Mouse (Mus musculus): ENCODE measurements around the gene Best2. TPM values are rescaled to one million over a fixed set of nuclear protein-coding genes. Genes with fewer than 3 reads are reported as not detected.

The Best2 gene
- polyA plus RNA-seq, 1 experiment from 2014 or later: not detected

DNA sequence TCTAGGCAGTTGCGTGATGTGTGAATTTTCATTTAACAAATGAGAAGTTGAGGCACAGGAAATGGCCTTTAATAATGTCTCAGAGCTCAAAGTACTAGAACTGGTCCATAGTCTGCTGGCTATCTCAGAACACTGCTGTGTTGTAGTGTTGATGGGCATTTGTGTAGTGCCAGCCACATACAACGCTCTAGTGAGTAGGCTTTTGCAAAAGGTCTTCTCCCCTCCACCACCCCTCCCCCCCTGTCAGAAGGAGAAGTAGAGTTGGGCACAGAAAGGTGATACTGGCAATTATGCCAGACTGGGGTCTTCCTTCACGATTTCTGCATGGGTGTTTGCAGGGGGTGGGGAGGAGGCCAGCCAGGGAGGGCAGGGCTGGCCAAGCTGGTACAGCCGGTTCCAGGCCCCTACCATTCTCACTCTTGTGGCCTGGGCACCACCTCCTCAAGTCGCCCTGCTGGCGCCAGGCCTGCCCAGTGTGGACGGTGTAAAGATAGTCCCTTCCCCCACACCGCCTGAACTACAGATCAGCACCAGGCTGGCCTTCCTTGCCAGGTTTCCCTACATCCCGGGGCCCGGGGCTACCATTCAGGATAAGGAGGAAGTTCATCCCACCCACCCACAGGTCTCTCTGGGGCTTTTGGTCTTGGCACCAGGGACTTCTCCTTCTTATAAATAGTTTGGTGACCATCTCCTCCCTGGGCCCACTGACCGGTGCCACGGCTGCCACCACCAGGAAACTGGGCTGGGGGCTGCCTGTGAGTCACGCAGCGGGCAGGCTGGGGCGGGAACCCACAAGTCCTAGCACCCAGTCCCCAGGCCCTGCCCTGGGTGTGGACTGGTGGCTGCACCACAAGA, 32.5 kb downstream of the Best2 start:
- DNase-seq (ENCODE audit: low spot score): no peak
- Histone ChIP-seq H3K27ac (ENCODE audit: low read depth, low read length) (no peak overlapping the region), H3K9ac (ENCODE audit: low read depth, low read length) (no peak overlapping the region), H3K4me2 (replicated peaks; ENCODE audit: low read depth, low read length) (no peak overlapping the region), H3K9me3 (ENCODE audit: control insufficient read depth, low read length) (no peaks in the 10 kb centered on the region), H3K36me3 (ENCODE audit: control insufficient read depth, insufficient read depth, low read length) (no peaks in the 10 kb centered on the region), H3K4me3 (ENCODE audit: low read depth, low read length) (no peak overlapping the region), H3K4me1 (replicated peaks; ENCODE audit: control insufficient read depth, insufficient read depth, low read length) (peaks cover 31% of the 10 kb centered on the region), H3K27me3 (ENCODE audit: control insufficient read depth, insufficient read depth, low read length) (peaks cover 51% of the 10 kb centered on the region)
- WGBS: 81% methylated on average over 15 of the region's 15 CpGs
- ATAC-seq (ENCODE audit: low FRiP score): no peak

DNA sequence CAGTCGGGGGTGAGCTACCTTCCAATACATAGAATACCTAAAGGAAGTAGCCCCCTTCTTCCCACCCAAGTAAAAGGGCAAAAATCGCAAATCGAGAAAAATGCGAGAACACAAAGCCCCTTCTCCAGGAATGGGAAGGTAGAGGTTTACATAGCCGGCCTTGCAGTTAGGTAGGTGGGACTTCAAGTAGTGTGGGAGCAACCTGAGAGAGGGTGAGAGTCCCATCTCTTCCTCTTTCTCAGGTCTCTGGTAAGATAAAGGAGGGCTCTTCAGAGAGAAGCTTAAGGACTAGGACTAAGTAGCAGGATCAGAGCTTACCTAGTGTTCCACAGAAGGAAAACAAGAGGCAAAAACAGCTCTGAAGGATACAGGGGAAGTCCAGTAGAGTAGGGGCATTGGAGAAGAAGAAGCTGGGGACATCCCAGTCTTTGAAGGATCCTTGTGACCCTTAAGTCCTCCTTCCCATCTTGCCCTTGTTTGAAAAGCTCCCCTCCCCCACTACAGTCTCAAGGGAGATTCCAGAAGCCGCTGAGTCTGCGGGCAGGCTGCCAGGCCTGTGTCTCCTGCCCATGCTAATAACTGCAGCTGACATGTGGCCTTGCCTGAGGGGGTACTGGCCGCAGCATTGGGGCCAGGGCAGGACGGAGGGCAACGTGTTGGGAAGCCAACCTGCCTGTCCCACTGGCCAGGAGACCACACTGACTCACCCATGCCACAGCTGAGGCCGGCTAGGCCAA, 33.5 kb downstream of the Best2 start:
- DNase-seq (ENCODE audit: low spot score) (peak; percentile 40), ATAC-seq (ENCODE audit: low FRiP score) (no peak)
- Histone ChIP-seq H3K4me1 (replicated peaks; ENCODE audit: control insufficient read depth, insufficient read depth, low read length) (peaks cover 35% of the 10 kb centered on the region), H3K36me3 (ENCODE audit: control insufficient read depth, insufficient read depth, low read length) (no peaks in the 10 kb centered on the region), H3K9ac (ENCODE audit: low read depth, low read length) (peak overlapping the region; percentile 31; the same call in 1 of the 2 replicates), H3K4me2 (replicated peaks; ENCODE audit: low read depth, low read length) (no peak overlapping the region), H3K27me3 (ENCODE audit: control insufficient read depth, insufficient read depth, low read length) (peaks cover 47% of the 10 kb centered on the region), H3K9me3 (ENCODE audit: control insufficient read depth, low read length) (no peaks in the 10 kb centered on the region), H3K27ac (ENCODE audit: low read depth, low read length) (0 out of 2 replicates have a peak overlapping the region, but pooled peaks have one; percentile 10), H3K4me3 (ENCODE audit: low read depth, low read length) (no peak overlapping the region)
- WGBS: 38% methylated on average over 11 of the region's 11 CpGs

DNA sequence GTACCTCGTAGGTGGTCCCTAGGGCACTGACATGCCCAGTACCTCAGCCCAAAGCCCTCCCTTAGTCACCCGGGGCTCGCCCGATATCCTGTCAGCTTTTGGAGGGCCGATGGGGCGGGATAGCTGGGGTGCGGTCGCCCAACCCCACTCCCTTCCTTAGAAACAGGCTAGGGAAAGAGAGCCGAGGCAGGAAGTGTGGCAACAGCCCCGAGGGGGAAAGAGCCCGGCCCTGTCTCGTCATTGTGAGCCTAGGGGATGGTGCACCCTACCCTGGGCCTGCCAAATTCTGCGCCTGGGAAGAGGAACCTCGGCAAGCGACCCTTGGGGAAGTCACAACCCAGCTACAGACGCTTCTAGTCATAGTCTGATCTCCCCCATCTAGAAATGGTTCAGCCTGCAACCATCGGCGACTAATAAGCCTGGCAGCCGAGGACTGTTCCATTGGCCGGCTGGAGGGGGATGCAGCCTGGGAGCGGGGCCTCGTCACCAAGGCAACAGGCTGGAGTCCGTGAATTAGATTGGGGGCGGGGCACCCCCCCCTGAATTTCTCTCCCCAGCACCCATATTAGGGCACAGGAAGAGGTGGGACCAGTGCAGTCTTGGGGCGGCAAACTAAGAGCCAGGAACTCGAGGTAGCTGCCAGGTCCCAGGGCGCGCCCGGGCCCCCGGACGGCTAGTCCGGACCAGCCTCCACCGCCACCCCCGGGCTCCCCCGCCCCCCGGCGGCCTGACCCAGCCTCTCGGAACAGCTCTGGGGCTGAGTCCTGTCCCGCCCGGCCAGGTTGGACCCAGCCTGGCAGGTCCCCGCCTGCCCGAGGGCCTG, 34.5 kb downstream of the Best2 start:
- H3K9me3 ChIP-seq (ENCODE audit: control insufficient read depth, low read length): no peaks in the 10 kb centered on the region
- no peak overlapping the region for H3K27ac ChIP-seq (ENCODE audit: low read depth, low read length)
- peak overlapping the region; percentile 25; the same call in 1 of the 2 replicates for H3K9ac ChIP-seq (ENCODE audit: low read depth, low read length)
- H3K4me2 ChIP-seq (replicated peaks; ENCODE audit: low read depth, low read length): peak overlapping the region; percentile 83
- peaks cover 27% of the 10 kb centered on the region for H3K4me1 ChIP-seq (replicated peaks; ENCODE audit: control insufficient read depth, insufficient read depth, low read length)
- DNase-seq (ENCODE audit: low spot score) (peak; percentile 86), ATAC-seq (ENCODE audit: low FRiP score) (peak; percentile 23; the same call in 1 of the 2 replicates)
- H3K27me3 ChIP-seq (ENCODE audit: control insufficient read depth, insufficient read depth, low read length): peaks cover 47% of the 10 kb centered on the region
- peak overlapping the region; percentile 29 for H3K4me3 ChIP-seq (ENCODE audit: low read depth, low read length)
- WGBS: 1% methylated on average over 32 of the region's 42 CpGs
- H3K36me3 ChIP-seq (ENCODE audit: control insufficient read depth, insufficient read depth, low read length): no peaks in the 10 kb centered on the region

DNA sequence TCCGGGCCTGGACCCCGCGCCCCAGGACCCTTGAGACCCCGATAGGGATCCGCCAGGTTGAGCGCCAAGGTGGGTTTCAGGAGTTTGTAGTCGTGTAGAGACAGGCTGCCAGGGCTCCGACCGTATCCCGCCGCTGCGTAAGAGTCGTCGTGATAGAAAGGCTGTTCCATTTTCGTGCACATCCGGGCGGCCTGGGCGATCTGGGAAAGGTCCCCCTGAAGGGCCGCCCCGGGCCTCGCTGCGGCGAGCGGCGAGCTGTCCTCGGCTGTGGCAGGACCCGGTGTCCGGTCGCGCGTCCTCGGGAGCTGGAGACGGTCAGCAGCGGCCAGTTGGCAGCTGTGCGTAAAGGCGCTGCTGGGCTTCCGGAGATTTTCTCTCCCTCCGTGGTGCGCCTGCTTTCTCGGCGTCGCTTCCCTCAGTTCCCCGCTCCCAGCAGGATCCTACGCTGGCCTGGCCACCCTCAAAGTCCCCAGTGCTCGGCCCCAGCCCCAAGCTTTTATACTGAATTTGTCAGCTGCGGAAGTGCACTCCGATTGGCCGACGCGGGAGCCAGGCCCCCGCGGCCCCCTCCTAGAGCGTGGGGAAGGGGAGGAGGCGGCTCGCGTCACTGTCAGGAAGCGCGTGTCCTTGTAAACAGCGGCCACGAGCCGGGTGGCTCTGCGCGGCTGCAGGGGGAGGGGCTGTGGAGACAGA, 35.9 kb downstream of the Best2 start, which contains the start of gene Junb:
TSS of gene Junb (minus strand) at position 471 of the 693 bp plus-strand sequence.
- Histone ChIP-seq H3K4me1 (replicated peaks; ENCODE audit: control insufficient read depth, insufficient read depth, low read length) (peaks cover 23% of the 10 kb centered on the region), H3K36me3 (ENCODE audit: control insufficient read depth, insufficient read depth, low read length) (no peaks in the 10 kb centered on the region)
- WGBS: under 1% methylated on average over 61 of the region's 63 CpGs

DNA sequence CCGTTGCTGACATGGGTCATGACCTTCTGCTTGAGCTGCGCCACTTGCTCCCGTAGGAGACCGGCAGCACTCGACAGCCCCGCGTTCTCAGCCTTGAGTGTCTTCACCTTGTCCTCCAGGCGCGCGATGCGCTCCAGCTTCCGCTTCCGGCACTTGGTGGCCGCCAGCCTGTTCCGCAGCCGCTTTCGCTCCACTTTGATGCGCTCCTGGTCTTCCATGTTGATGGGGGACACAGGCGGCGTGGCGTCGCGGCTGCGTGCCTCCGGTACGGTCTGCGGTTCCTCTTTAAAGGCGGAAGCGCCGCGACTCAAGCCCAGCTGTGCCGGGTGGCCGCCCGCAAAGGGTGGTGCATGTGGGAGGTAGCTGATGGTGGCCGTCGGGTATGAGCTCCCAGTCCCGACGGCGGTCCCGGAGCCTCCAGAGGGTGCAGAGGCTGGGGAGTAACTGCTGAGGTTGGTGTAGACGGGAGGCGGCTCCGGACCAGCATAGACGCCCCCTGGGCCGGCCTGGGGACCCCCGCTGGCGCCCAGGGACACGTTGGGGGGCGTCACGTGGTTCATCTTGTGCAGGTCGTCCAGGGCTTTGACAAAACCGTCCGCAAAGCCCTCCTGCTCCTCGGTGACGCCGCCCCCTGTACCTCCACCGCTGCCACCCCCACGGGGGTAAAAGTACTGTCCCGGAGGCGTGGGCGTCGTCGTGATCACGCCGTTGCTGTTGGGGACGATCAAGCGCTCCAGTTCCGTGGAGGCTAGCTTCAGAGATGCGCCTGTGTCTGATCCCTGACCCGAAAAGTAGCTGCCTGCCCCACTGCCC, 36.7 kb downstream of the Best2 start:
- ATAC-seq (ENCODE audit: low FRiP score) (no peak), DNase-seq (ENCODE audit: low spot score) (peak; percentile 72)
- H3K9me3 ChIP-seq (ENCODE audit: control insufficient read depth, low read length): no peaks in the 10 kb centered on the region
- WGBS: 2% methylated on average over 66 of the region's 70 CpGs
- peak overlapping the region; percentile 44 for H3K4me3 ChIP-seq (ENCODE audit: low read depth, low read length)
- peak overlapping the region; percentile 58; the same call in 1 of the 2 replicates for H3K9ac ChIP-seq (ENCODE audit: low read depth, low read length)
- H3K4me2 ChIP-seq (replicated peaks; ENCODE audit: low read depth, low read length): peak overlapping the region; percentile 83
- H3K27me3 ChIP-seq (ENCODE audit: control insufficient read depth, insufficient read depth, low read length): peaks cover 41% of the 10 kb centered on the region
- H3K27ac ChIP-seq (ENCODE audit: low read depth, low read length): no peak overlapping the region
- H3K4me1 ChIP-seq (replicated peaks; ENCODE audit: control insufficient read depth, insufficient read depth, low read length): peaks cover 23% of the 10 kb centered on the region
- H3K36me3 ChIP-seq (ENCODE audit: control insufficient read depth, insufficient read depth, low read length): no peaks in the 10 kb centered on the region

More for the DNA sequence above, 35.9 kb downstream of the Best2 start, which contains the start of gene Junb:
- H3K27ac ChIP-seq (ENCODE audit: low read depth, low read length): no peak within 1 kb of the TSS
- ATAC-seq (ENCODE audit: low FRiP score) (peak; percentile 60), DNase-seq (ENCODE audit: low spot score) (peak; percentile 84)
- peak within 1 kb of the TSS; percentile 58; the same call in 1 of the 2 replicates for H3K9ac ChIP-seq (ENCODE audit: low read depth, low read length)
- peak within 1 kb of the TSS; percentile 83 for H3K4me2 ChIP-seq (replicated peaks; ENCODE audit: low read depth, low read length)
- no peaks in the 10 kb centered on the region for H3K9me3 ChIP-seq (ENCODE audit: control insufficient read depth, low read length)
- peak within 1 kb of the TSS; percentile 44 for H3K4me3 ChIP-seq (ENCODE audit: low read depth, low read length)
- H3K27me3 ChIP-seq (ENCODE audit: control insufficient read depth, insufficient read depth, low read length): peaks cover 41% of the 10 kb centered on the region

DNA sequence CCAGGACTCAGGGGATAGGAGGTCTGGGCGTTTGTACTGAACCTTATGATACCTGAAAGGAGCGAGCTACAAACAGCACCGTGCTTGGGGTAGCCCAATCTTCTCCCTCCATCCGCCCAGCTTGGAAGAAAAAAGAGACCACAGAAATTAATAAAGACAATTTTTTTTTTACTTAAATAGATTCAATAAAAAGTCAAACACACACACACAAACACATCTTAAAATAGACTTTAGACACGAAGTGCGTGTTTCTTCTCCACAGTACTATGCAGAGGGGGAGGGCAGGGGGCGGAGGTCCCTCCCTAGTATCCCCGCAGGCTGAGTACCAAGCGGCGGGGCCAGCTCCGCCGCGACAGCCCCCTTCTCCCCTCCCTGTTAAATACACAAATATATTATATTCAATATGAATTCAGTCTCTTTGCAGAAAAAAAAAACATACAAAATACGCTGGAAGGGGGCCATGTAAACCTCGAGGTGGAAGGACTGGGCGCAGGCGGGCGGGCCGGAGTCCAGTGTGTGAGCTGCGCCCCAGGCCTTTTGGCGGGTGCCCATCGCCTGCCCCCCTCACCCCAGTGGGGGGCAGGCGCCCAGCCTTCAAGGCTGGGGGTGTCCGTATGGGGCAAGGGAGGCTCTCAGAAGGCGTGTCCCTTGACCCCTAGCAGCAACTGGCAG, 37.4 kb downstream of the Best2 start:
- no peak overlapping the region for H3K27ac ChIP-seq (ENCODE audit: low read depth, low read length)
- WGBS: 1% methylated on average over 25 of the region's 25 CpGs

More for the DNA sequence above, 37.4 kb downstream of the Best2 start:
- H3K4me3 ChIP-seq (ENCODE audit: low read depth, low read length): peak overlapping the region; percentile 44
- peaks cover 23% of the 10 kb centered on the region for H3K4me1 ChIP-seq (replicated peaks; ENCODE audit: control insufficient read depth, insufficient read depth, low read length)
- DNase-seq (ENCODE audit: low spot score) (no peak), ATAC-seq (ENCODE audit: low FRiP score) (no peak)
- H3K9me3 ChIP-seq (ENCODE audit: control insufficient read depth, low read length): no peaks in the 10 kb centered on the region
- no peaks in the 10 kb centered on the region for H3K36me3 ChIP-seq (ENCODE audit: control insufficient read depth, insufficient read depth, low read length)
- H3K4me2 ChIP-seq (replicated peaks; ENCODE audit: low read depth, low read length): peak overlapping the region; percentile 83
- peak overlapping the region; percentile 40; the same call in 1 of the 2 replicates for H3K9ac ChIP-seq (ENCODE audit: low read depth, low read length)
- peaks cover 39% of the 10 kb centered on the region for H3K27me3 ChIP-seq (ENCODE audit: control insufficient read depth, insufficient read depth, low read length)

Data from hindbrain, embryonic 11.5 days (tissue).